Mouse (Mus musculus): ENCODE measurements around the gene Pfn1.

GRCm38 (mm10) chr11:70668771-70669505, 14.5 kb upstream of the Pfn1 start, which contains the start of gene Spag7:
- TF ChIP-seq POLR2A (IDR thresholded peaks at IDR 0.05; ENCODE audit: low read depth, low read length) (peak; percentile 68), CTCF (IDR thresholded peaks at IDR 0.05; ENCODE audit: borderline replicate concordance, insufficient read depth, low read length) (no peak)
